Mouse (Mus musculus) kidney, adult 2 months (tissue): ENCODE measurements at regions not wholly inside any gene's neighbourhood (a gene's known extent, or its start where the extent isn't known, plus 50 kb on each side); places are given as distances from the start of the nearest gene placed in this dataset.

Experiments used
- DNase-seq: peaks from one replicate; pipeline ENCODE4 v3.0.0; 2021
- H3K27ac ChIP-seq: fragments of 200-500 bp; 2 replicates; pipeline ENCODE4 v1.5.1; 2012; ENCODE audit warnings: low read depth, low read length, control low read depth, inconsistent platforms; ENCODE audit not compliant: insufficient read depth
- H3K27me3 ChIP-seq: fragments of 200-500 bp; replicated peaks from 2 replicates; pipeline ENCODE4 v1.6.1; 2012; ENCODE audit warnings: mild to moderate bottlenecking, moderate library complexity, low read length, inconsistent platforms; ENCODE audit not compliant: control insufficient read depth, insufficient read depth
- H3K36me3 ChIP-seq: fragments of 200-500 bp; 2 replicates; pipeline ENCODE4 v1.6.1; 2012; ENCODE audit warnings: mild to moderate bottlenecking, moderate library complexity, low read length, inconsistent platforms; ENCODE audit not compliant: control insufficient read depth, insufficient read depth
- H3K4me1 ChIP-seq: fragments of 200-500 bp; 2 replicates; pipeline ENCODE4 v1.6.1; 2011; ENCODE audit warnings: low read length; ENCODE audit not compliant: control insufficient read depth, insufficient read depth
- H3K4me3 ChIP-seq: fragments of 200-500 bp; 2 replicates; pipeline ENCODE4 v1.5.1; 2011; ENCODE audit warnings: mild to moderate bottlenecking, low read depth, low read length, control low read depth; ENCODE audit not compliant: insufficient read depth
- CTCF ChIP-seq: fragments of 200-500 bp; conservative IDR thresholded peaks from 2 replicates; pipeline ENCODE4 v1.5.1; 2011; ENCODE audit warnings: low read depth, mild to moderate bottlenecking, control low read depth, low read length, moderate library complexity, mixed read lengths; ENCODE audit not compliant: insufficient read depth, insufficient read length
- POLR2A ChIP-seq: fragments of 200-500 bp; IDR thresholded peaks from one replicate; pipeline ENCODE4 v1.6.1; 2011; ENCODE audit warnings: low read depth, low read length, control low read depth
- WGBS: fragments of 180-500 bp; shearing (Covaris S2); methylation state at CpG from one replicate; pipeline ENCODE4 v1.1.7; 2018; 5-methylcytosine and 5-hydroxymethylcytosine counted together

DNA sequence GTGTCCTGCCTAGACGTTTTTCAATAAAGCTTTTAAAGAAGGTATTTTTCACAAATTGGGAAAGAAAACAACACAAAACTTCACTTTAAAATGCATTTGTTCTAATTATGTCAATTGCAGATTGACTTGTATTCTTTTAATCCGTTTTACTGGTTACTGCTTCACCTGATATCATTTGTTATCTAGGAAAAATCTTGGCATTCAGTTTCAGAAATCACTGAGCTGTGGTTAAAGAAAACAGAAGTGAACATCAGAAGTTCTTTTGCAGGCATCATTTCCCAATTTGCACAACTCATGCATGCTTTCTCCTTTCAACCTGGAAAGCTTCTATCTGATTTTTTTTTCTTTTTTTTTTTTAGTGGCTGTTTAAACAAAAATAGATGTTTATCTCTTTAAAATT lies 780.6 kb downstream of the Dach1 start:
- H3K36me3 ChIP-seq, result no peaks in the 10 kb centered on the region
- no peak for DNase-seq

DNA sequence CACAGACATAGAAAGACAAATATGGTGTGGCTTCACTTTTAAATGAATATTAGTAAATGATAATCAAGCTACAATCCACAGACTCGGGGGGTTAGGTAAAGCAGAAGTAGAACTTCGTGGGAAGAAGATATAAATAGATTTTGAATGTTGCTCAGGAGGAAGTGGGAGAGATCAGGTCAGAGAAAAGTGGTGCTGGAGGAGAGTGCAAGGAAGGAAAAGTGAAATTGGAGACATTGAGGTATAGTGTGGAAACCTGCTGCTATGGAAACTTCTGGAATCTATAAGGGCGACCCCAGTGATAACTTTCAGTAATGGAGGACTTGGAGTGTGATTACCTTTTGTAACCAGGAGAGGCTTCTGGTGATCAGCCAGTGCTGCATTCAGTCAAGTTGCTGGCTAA lies 789.4 kb downstream of the Dach1 start:
- Histone ChIP-seq H3K27ac (no peak overlapping the region), H3K27me3 (no peaks in the 10 kb centered on the region), H3K4me1 (no peaks in the 10 kb centered on the region), H3K4me3 (no peak overlapping the region), H3K36me3 (no peaks in the 10 kb centered on the region)
- WGBS, result 55% methylated on average over 3 of the region's 3 CpGs
- DNase-seq, result no peak
- TF ChIP-seq CTCF (no peak), POLR2A (no peak)

More for the DNA sequence above, 780.6 kb downstream of the Dach1 start:
- H3K4me3 ChIP-seq, result no peak overlapping the region
- H3K27ac ChIP-seq, result no peak overlapping the region
- no peaks in the 10 kb centered on the region for H3K27me3 ChIP-seq
- WGBS, result 24% methylated on average over 2 of the region's 2 CpGs
- TF ChIP-seq CTCF (no peak), POLR2A (no peak)
- H3K4me1 ChIP-seq, result no peaks in the 10 kb centered on the region

GRCm38 (mm10) chr14:97356915-97357314 lies 812.6 kb downstream of the Dach1 start:
- no peak for TF ChIP-seq CTCF
- TF ChIP-seq POLR2A, result no peak
- Histone ChIP-seq H3K27ac (no peak overlapping the region), H3K4me3 (no peak overlapping the region), H3K27me3 (no peaks in the 10 kb centered on the region), H3K36me3 (no peaks in the 10 kb centered on the region), H3K4me1 (no peaks in the 10 kb centered on the region)
- WGBS, result 83% methylated on average over 7 of the region's 7 CpGs
- DNase-seq, result no peak

- H3K4me3 ChIP-seq, result no peak overlapping the region
- TF ChIP-seq POLR2A, result no peak
- TF ChIP-seq CTCF, result no peak
- 51% methylated on average over 2 of the region's 2 CpGs for WGBS
- H3K36me3 ChIP-seq, result no peaks in the 10 kb centered on the region
- no peaks in the 10 kb centered on the region for H3K4me1 ChIP-seq
- no peak for DNase-seq
- no peaks in the 10 kb centered on the region for H3K27me3 ChIP-seq
- H3K27ac ChIP-seq, result no peak overlapping the region
Measured at GRCm38 (mm10) chr14:97347970-97348369, 821.6 kb downstream of the Dach1 start.

- WGBS, result 7% methylated on average over 2 of the region's 2 CpGs
- no peaks in the 10 kb centered on the region for H3K4me1 ChIP-seq
- H3K36me3 ChIP-seq, result no peaks in the 10 kb centered on the region
- no peaks in the 10 kb centered on the region for H3K27me3 ChIP-seq
- no peak overlapping the region for H3K4me3 ChIP-seq
- TF ChIP-seq POLR2A (no peak), CTCF (no peak)
- no peak overlapping the region for H3K27ac ChIP-seq
- DNase-seq, result peak; percentile 28
Measured at GRCm38 (mm10) chr14:97331388-97331787, 812.5 kb upstream of the Klhl1 start.

DNA sequence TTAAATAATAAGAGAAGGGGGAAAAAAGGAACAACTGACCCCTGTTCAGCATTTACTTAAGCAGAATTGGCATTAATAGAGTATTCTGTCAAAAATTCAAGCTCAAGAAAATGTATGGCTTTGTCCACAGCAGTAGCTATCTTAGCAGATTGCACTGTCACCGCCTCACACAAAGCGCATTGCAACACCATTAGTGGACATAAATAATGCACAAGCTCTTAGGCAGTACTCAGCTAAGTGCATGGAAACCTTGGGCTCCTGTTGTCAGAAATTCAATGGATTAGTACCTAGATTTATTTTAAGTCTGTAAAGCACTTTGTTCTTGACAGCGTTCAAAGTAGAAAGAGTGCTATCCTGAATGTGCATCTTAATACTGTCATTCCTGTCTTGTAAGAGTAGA lies 811.1 kb upstream of the Klhl1 start:
- H3K4me1 ChIP-seq, result no peaks in the 10 kb centered on the region
- TF ChIP-seq CTCF (no peak), POLR2A (no peak)
- 70% methylated on average over 3 of the region's 3 CpGs for WGBS

GRCm38 (mm10) chr14:97293109-97293508 lies 774.2 kb upstream of the Klhl1 start:
- H3K4me1 ChIP-seq, result no peaks in the 10 kb centered on the region
- no peak overlapping the region for H3K4me3 ChIP-seq
- H3K27ac ChIP-seq, result no peak overlapping the region
- 77% methylated on average over 4 of the region's 4 CpGs for WGBS
- no peaks in the 10 kb centered on the region for H3K27me3 ChIP-seq
- H3K36me3 ChIP-seq, result no peaks in the 10 kb centered on the region
- no peak for DNase-seq
- TF ChIP-seq POLR2A (no peak), CTCF (no peak)

More for the DNA sequence above, 811.1 kb upstream of the Klhl1 start:
- no peak overlapping the region for H3K27ac ChIP-seq
- no peak for DNase-seq
- H3K27me3 ChIP-seq, result no peaks in the 10 kb centered on the region
- no peak overlapping the region for H3K4me3 ChIP-seq
- no peaks in the 10 kb centered on the region for H3K36me3 ChIP-seq

GRCm38 (mm10) chr14:97287447-97287846 lies 768.5 kb upstream of the Klhl1 start:
- TF ChIP-seq POLR2A, result no peak
- TF ChIP-seq CTCF, result no peak

More at GRCm38 (mm10) chr14:97287447-97287846, 768.5 kb upstream of the Klhl1 start:
- Histone ChIP-seq H3K36me3 (no peaks in the 10 kb centered on the region), H3K4me3 (no peak overlapping the region), H3K27me3 (no peaks in the 10 kb centered on the region), H3K27ac (no peak overlapping the region), H3K4me1 (no peaks in the 10 kb centered on the region)
- peak; percentile 1 for DNase-seq
